Mouse (Mus musculus): ENCODE measurements around the gene Nol10. TPM values are rescaled to one million over a fixed set of nuclear protein-coding genes. Genes with fewer than 3 reads are reported as not detected.
"Not testable (repeated sequence)": the region's sequence is repeated elsewhere in the genome, so short reads cannot be mapped to it uniquely, and the experiment has no call there.

Nol10 gene
- polyA plus RNA-seq, 1 experiment from 2014 or later, result 25.9 TPM

DNA sequence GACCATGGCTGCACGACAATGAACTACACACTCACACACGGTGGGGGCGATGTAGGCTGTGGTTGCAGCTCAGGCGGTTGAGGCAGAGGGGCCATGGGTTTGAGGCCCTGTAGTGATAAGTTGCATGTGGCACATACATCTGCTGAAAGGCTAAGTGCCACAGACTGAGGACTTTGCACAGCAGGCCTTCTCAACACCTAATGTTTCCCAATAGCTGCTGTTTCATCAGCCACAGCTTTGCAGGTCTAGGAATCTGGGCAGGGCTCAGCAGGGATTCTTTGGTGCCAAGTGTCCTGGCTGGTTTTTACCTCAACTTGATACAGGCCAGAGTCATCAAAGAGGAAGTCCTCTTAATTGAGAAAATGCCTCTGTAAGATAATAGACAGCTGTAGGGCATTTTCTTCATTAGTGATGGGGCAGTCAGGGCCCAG is 101.4 kb downstream of the Nol10 start:
- 77% methylated on average over 4 of the region's 4 CpGs for WGBS

DNA sequence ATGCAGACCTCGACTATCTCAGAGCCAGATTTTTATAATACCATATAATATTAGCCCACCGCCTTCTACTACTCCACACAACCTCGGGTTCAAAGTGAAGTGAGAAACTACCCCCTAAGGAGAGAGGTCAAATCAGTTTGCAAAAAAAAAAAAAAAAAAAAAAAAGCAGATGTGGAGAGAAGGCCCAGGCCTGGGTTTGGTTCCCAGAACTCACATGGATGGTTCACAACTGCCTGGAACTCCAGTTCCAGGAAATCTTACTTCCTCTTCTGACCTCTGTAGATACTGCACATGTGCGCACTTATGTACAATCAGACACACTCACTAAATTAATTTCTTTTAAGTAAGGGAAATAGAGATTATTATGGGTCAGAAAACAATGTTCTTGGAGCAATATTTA is 102.2 kb downstream of the Nol10 start:
- H3K36me3 ChIP-seq, result no peaks in the 10 kb centered on the region
- no peak overlapping the region for H3K4me3 ChIP-seq
- H3K27me3 ChIP-seq, result no peaks in the 10 kb centered on the region
- no peaks in the 10 kb centered on the region for H3K4me1 ChIP-seq
- ATAC-seq (ENCODE audit: low FRiP score, low read depth), result no peak
- 67% methylated on average over 4 of the region's 4 CpGs for WGBS
- no peak overlapping the region for H3K9ac ChIP-seq
- H3K27ac ChIP-seq, result no peak overlapping the region
- H3K9me3 ChIP-seq, result no peaks in the 10 kb centered on the region
- no peak overlapping the region for H3K4me2 ChIP-seq (replicated peaks)

More for the DNA sequence above, 101.4 kb downstream of the Nol10 start:
- H3K9me3 ChIP-seq, result no peaks in the 10 kb centered on the region
- ATAC-seq (ENCODE audit: low FRiP score, low read depth), result no peak
- H3K4me1 ChIP-seq, result 0 out of 2 replicates have a peak, but pooled peaks cover under 1% of the 10 kb centered on the region
- no peak overlapping the region for H3K9ac ChIP-seq
- no peak overlapping the region for H3K27ac ChIP-seq
- no peaks in the 10 kb centered on the region for H3K36me3 ChIP-seq
- no peaks in the 10 kb centered on the region for H3K27me3 ChIP-seq
- no peak overlapping the region for H3K4me3 ChIP-seq
- H3K4me2 ChIP-seq (replicated peaks), result no peak overlapping the region

DNA sequence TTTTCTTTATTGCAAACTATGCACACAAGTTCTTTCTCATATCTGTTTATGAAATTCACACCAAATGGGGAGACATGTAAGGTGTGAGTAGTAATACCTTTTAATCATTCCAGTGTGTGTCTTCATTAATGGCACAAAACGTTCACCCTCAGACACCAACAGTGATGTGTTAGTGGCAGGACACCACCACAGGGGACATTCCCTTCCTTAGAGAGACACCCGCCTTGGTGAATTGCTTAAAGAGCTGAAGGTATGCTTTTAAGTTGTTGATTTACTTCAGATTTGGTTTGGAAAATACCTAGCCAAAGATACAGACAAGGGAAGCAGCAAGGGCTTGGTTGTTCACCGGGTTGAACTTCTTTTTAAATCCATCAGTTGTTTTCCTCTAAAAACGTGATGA is 102.7 kb downstream of the Nol10 start:
- Histone ChIP-seq H3K27ac (no peak overlapping the region), H3K4me3 (no peak overlapping the region), H3K4me2 (replicated peaks) (no peak overlapping the region), H3K27me3 (no peaks in the 10 kb centered on the region), H3K4me1 (no peaks in the 10 kb centered on the region), H3K9ac (no peak overlapping the region), H3K9me3 (no peaks in the 10 kb centered on the region), H3K36me3 (no peaks in the 10 kb centered on the region)
- ATAC-seq (ENCODE audit: low FRiP score, low read depth), result no peak
- 67% methylated on average over 4 of the region's 4 CpGs for WGBS

DNA sequence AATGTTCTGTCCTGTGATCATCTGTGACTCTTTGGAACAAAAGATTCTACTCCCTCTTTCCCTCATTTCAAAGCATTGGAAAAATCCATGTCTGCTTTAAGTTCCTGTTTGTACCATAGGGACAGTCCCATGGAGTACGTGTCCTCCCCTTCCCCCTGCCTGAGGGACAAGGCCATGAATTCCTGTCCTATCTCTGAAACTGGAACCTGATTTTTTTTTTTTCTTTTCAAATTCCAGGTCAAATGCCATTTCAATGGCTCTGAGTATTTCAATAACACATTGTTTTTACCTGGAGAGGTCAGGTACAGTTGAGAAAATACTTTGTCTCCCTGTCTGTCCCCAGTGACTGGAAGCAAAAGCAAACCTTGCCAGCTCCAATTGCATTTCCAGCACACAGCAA is 104.0 kb downstream of the Nol10 start:
- no peaks in the 10 kb centered on the region for H3K4me1 ChIP-seq
- ATAC-seq (ENCODE audit: low FRiP score, low read depth), result no peak
- 65% methylated on average over 1 of the region's 1 CpGs for WGBS

DNA sequence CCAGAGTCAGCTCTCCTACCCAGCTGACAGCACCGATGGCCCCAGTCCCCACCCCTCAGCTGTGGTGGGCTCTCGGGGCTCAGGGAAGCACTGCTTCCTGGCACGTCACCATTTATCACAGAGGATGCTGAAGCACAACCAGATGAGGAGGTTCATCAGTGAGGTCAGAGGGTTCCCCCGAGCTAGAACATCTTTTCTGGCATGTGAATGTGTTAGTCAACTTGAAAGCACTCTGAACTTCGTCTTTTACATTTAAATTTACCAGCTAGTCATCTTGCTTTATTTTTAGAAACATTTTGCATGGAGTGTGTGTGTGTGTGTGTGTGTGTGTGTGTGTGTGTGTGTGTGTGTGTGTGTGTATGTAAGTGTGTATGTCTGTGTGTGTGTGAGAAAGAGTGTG is 105.7 kb downstream of the Nol10 start:
- Histone ChIP-seq H3K4me2 (replicated peaks) (no peak overlapping the region), H3K4me1 (no peaks in the 10 kb centered on the region), H3K27me3 (no peaks in the 10 kb centered on the region), H3K9ac (no peak overlapping the region), H3K9me3 (no peaks in the 10 kb centered on the region), H3K4me3 (no peak overlapping the region), H3K27ac (no peak overlapping the region), H3K36me3 (no peaks in the 10 kb centered on the region)
- WGBS, result 62% methylated on average over 5 of the region's 5 CpGs
- ATAC-seq (ENCODE audit: low FRiP score, low read depth), result no peak

More for the DNA sequence above, 104.0 kb downstream of the Nol10 start:
- H3K27ac ChIP-seq, result no peak overlapping the region
- H3K36me3 ChIP-seq, result no peaks in the 10 kb centered on the region
- H3K27me3 ChIP-seq, result no peaks in the 10 kb centered on the region
- H3K4me3 ChIP-seq, result no peak overlapping the region
- no peaks in the 10 kb centered on the region for H3K9me3 ChIP-seq
- no peak overlapping the region for H3K4me2 ChIP-seq (replicated peaks)
- H3K9ac ChIP-seq, result no peak overlapping the region

DNA sequence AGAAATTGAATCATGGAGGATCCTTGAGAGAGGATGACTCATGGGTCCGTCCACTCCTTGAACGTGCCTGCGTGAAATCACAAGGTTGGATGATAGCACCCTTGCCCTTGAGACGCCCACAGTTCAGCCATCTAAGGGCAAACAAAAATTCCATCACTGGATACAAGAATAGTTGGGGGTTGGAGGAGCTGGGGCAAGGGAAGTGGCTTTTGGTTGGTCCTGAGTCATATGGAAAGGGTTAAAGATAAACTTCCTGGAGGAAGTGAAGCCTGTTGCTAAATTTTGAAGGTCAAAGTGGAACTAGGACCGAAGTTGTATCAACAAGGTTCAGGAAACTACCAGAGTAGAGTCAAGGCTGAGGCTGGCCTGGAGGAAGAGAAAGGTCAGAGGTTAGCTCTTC is 106.8 kb downstream of the Nol10 start:
- H3K9me3 ChIP-seq, result no peaks in the 10 kb centered on the region
- ATAC-seq (ENCODE audit: low FRiP score, low read depth), result no peak
- no peaks in the 10 kb centered on the region for H3K4me1 ChIP-seq
- no peak overlapping the region for H3K4me2 ChIP-seq (replicated peaks)
- H3K4me3 ChIP-seq, result no peak overlapping the region
- no peaks in the 10 kb centered on the region for H3K27me3 ChIP-seq
- WGBS, result 85% methylated on average over 5 of the region's 5 CpGs
- H3K27ac ChIP-seq, result no peak overlapping the region
- H3K9ac ChIP-seq, result no peak overlapping the region
- no peaks in the 10 kb centered on the region for H3K36me3 ChIP-seq

DNA sequence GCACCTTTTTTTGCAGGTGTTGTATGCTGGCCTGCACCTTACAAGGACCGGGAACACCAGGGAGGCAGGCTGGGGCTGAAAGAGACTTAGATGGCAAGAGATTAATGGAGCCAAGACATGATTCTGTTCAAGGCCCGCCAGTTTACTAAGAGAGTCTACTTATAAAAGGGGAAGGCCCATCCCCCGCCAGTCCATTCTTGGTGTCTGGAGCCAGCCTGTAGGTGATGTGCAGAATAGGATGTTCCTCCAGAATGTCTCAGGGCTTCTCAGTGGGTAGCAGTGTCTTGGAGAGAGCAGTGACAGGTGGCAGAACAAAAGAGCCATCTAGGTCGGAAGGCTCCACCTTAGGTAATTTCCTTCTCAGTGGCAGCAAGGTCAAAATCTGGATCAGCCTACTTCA is 111.0 kb downstream of the Nol10 start:
- not testable (repeated sequence) for H3K4me3 ChIP-seq; H3K9ac ChIP-seq; H3K4me1 ChIP-seq; H3K9me3 ChIP-seq; H3K4me2 ChIP-seq (replicated peaks); H3K36me3 ChIP-seq; ATAC-seq (ENCODE audit: low FRiP score, low read depth); H3K27me3 ChIP-seq; H3K27ac ChIP-seq
- 88% methylated on average over 4 of the region's 4 CpGs for WGBS

DNA sequence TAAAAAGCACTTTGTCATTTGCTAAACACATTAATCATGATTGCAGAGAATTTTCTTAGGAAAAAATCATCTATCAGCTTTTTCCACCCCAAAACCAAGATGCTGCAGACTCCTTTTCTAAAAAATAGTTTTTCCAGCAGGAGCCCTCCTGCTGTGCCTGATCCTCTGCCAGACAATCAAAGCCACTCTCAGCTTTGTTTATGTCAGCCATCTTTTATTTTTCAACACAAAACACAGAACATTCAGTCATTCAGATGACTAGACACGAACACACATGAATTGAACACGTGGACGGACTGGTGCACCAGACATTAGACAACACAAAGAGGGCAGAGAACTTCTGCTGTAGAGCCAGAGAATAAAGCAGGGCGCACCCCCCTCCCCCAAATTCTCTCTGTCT is 115.4 kb downstream of the Nol10 start:
- Histone ChIP-seq H3K27me3 (no peaks in the 10 kb centered on the region), H3K4me1 (no peaks in the 10 kb centered on the region), H3K36me3 (no peaks in the 10 kb centered on the region), H3K4me3 (no peak overlapping the region), H3K4me2 (replicated peaks) (no peak overlapping the region), H3K9ac (no peak overlapping the region), H3K27ac (no peak overlapping the region), H3K9me3 (0 out of 2 replicates have a peak, but pooled peaks cover 3% of the 10 kb centered on the region)
- ATAC-seq (ENCODE audit: low FRiP score, low read depth), result no peak
- WGBS, result 85% methylated on average over 4 of the region's 4 CpGs

DNA sequence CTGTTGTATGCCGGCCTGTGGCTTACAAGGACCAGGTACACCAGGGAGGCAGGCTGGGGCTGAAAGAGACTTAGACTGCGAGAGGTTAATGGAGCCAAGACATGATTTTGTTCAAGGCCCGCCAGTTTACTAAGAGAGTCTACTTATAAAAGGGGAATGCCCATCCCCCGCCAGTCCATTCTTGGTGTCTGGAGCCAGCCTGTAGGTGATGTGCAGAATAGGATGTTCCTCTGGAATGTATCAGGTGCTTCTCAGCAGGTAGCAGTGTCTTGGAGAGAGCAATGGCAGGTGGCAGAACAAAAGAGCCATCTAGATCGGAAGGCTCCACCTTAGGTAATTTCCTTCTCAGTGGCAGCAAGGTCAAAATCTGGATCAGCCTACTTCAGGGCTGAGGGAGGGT is 116.3 kb downstream of the Nol10 start:
- H3K27me3 ChIP-seq; H3K36me3 ChIP-seq; H3K4me2 ChIP-seq (replicated peaks); H3K27ac ChIP-seq; H3K4me1 ChIP-seq; H3K9ac ChIP-seq; ATAC-seq (ENCODE audit: low FRiP score, low read depth); H3K4me3 ChIP-seq; H3K9me3 ChIP-seq: not testable (repeated sequence)
- WGBS, result 85% methylated on average over 5 of the region's 5 CpGs

DNA sequence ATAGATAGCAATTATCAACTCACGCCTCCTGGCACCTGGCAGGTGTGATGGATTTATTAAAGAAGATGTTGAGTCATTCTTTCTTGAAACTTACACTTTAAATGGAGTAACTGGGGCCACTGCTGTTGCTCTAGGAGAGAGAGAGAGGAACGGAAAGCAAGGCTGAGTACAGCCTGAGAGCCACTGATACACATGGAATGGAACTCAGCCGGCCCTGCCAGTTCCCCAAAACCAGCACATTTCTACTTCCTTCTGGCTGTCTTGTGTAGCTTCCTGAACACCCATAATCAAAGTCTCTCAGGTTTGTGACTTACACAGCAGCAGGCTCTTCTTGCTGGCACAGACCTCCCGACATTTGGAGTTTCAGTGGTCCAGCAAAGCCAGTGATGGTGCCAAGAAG is 118.5 kb downstream of the Nol10 start:
- ATAC-seq (ENCODE audit: low FRiP score, low read depth), result no peak
- WGBS, result 83% methylated on average over 4 of the region's 4 CpGs

DNA sequence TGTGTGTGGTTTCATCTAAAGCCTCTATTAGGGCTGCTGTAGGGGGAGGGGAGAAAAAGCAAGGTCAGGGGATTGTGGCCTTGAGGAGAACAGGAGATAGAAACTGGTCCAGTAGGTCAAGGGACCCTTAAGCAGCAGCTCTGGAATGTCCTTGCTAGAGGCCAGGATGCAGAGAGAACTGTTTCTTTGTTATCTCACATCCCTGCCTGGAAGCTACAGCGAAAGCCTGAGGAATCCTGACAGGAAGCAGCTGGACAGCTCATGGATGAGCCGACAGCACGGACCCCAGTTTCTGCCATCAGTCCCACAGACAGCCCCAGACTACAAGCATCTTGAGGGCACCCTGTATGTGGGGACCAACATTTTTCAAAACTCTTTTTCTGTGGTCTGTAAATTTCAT is 120.1 kb downstream of the Nol10 start:
- no peak overlapping the region for H3K4me2 ChIP-seq (replicated peaks)
- no peak overlapping the region for H3K27ac ChIP-seq
- no peak overlapping the region for H3K4me3 ChIP-seq
- no peak for ATAC-seq (ENCODE audit: low FRiP score, low read depth)
- H3K36me3 ChIP-seq, result no peaks in the 10 kb centered on the region
- 50% methylated on average over 3 of the region's 3 CpGs for WGBS
- H3K9me3 ChIP-seq, result no peaks in the 10 kb centered on the region
- H3K27me3 ChIP-seq, result no peaks in the 10 kb centered on the region
- no peaks in the 10 kb centered on the region for H3K4me1 ChIP-seq
- H3K9ac ChIP-seq, result no peak overlapping the region

More for the DNA sequence above, 118.5 kb downstream of the Nol10 start:
- H3K4me3 ChIP-seq, result no peak overlapping the region
- no peaks in the 10 kb centered on the region for H3K36me3 ChIP-seq
- H3K9me3 ChIP-seq, result 0 out of 2 replicates have a peak, but pooled peaks cover 3% of the 10 kb centered on the region
- no peak overlapping the region for H3K4me2 ChIP-seq (replicated peaks)
- no peak overlapping the region for H3K9ac ChIP-seq
- H3K27me3 ChIP-seq, result no peaks in the 10 kb centered on the region
- no peaks in the 10 kb centered on the region for H3K4me1 ChIP-seq
- no peak overlapping the region for H3K27ac ChIP-seq

DNA sequence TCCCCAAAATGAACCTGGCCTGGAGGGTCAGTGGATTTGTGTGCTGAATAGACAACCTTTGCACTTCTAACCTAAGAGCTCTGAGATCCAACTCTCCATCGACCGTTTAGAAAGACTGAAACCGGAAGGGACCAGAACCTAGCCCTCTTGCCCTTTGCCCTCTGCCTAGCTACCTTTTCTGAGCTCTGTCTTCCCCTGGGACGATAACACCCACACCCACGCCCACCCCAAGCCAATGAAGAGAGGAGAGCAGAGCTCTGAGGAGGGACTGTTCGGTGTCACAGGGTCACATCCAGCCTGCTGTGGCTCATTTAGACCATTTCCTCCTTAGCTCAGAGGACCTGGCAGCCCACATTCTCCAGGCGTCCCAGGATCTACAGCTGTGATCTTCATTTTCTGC is 121.6 kb downstream of the Nol10 start:
- Histone ChIP-seq H3K9me3 (no peaks in the 10 kb centered on the region), H3K4me2 (replicated peaks) (no peak overlapping the region), H3K36me3 (no peaks in the 10 kb centered on the region), H3K4me3 (no peak overlapping the region), H3K9ac (no peak overlapping the region), H3K27me3 (no peaks in the 10 kb centered on the region), H3K4me1 (no peaks in the 10 kb centered on the region), H3K27ac (no peak overlapping the region)
- 69% methylated on average over 7 of the region's 7 CpGs for WGBS
- ATAC-seq (ENCODE audit: low FRiP score, low read depth), result no peak

DNA sequence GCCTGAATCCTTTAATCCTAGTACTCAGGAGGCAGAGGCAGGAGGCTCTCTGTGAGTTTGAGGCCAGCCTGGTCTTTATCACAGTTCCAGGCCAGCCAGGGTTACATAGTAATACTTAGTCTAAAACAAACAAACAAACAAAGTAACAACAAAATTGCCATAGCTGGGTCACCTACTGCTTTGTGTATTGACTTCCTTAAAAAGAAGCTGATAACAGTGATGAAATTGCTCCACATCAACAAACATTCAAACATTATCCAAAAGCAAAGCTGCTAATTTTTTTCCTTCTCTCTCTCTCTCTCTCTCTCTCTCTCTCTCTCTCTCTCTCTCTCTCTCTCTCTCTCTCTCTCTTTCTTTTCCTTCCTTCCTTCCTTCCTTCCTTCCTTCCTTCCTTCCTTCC is 122.3 kb downstream of the Nol10 start:
- not testable (repeated sequence) for ATAC-seq (ENCODE audit: low FRiP score, low read depth); H3K4me3 ChIP-seq; H3K9ac ChIP-seq; H3K27me3 ChIP-seq; H3K9me3 ChIP-seq; H3K4me2 ChIP-seq (replicated peaks); H3K4me1 ChIP-seq; H3K27ac ChIP-seq; H3K36me3 ChIP-seq

Data from limb, embryonic 13.5 days (tissue).